Mouse (Mus musculus): ENCODE measurements around the gene Adk. TPM values are rescaled to one million over a fixed set of nuclear protein-coding genes. Genes with fewer than 3 reads are reported as not detected.
A peak's percentile ranks its signal among the peaks of the same experiment; 100 is the strongest.

Gene Adk
- total RNA-seq, 2 experiments from 2014 or later: 142 to 149 TPM

DNA sequence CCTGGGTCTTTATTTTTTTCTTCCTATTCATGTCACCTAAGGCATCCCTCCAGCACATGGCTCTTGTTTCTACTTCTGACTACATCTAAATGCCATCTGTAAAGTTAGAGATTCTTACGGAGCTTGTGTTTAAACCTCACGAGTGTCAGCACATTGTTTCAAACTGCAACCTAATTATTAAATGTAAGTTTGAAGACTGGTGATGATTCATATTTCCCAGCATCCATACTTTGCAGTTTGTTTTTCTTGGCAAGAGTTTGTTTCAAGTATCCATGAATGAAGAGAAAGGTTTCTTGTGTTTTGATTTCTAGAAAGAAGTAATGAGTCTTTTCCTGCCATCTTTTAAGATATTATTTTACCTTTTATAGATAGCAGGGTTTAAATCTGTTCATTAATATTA is 299.3 kb downstream of the Adk start:
- no peak for DNase-seq

DNA sequence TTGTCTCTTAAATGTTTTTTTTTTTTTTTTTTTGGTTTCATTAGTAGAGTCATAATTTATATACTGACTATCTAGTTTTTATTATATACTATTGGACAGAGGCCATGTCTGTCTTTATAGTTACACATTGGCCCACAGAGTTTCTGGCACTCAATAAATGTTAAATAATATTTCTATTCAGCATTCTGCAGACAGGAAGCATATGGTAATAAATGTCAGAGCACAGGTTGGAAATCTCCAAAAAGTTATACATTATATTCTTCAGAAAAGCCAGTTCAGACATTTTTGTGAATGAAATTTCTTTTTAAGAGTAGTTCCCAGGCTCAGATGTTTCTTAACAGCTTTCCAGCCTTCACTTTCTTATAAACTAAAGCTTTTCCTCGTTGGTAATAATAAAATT is 303.9 kb downstream of the Adk start:
- no peak for DNase-seq

DNA sequence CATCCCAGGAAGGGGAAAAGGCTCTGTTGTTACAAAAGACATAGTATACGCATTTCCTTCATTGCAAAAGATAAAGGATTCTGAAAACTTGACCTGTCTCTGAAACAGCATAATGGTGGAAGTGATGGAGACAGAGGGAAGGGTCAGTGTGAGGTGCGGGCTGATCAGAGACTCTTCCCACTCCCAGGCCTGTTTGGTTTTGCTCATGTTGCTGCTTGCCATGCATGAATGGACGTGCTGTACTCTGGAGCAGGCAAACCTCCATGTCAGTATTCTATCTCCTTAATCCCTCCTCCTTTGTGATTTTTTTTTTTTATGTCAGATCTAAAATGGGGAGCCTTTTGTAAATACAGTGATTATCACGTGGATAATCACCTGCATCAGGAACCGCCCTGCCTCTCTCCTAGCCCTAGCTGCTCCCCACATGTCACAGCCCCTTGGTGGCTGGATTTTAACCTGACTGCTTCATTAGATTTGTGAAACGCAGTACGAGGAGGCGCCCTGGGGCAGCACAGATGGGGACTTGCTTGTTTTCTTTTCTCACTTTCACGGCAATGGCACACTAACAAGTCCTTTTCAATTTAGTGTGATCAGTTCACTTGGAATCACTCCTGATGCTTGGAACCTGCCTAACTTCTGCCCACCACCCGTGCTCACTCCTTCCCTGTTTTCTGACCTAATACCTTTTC is 307.0 kb downstream of the Adk start:
- no peak for DNase-seq

DNA sequence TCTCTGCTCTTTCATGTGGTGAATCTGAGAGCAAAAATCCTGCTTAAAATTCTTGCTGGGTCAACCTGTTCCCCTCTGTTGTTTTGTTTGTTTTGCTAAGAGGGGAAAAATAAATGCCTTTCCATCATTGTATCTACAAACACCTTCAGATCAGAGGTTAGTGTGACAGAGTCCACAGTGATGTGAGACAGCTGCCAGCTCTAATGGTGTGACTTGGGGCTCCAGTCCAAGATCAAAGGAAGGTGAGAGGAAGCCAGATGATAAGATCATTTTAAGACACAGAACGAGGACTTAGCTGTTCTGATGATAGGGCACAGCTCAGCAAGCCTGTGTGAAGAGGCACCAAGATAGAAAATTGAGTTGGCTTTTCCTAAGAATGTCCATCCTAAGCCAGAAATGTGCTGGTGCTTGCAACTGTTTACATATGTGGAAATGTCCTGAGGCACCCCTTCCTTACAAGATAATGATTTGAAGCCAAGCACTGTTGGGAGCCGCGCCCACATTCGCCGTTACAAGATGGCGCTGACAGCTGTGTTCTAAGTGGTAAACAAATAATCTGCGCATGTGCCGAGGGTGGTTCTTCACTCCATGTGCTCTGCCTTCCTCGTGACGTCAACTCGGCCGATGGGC is 307.6 kb downstream of the Adk start:
- DNase-seq: no peak

DNA sequence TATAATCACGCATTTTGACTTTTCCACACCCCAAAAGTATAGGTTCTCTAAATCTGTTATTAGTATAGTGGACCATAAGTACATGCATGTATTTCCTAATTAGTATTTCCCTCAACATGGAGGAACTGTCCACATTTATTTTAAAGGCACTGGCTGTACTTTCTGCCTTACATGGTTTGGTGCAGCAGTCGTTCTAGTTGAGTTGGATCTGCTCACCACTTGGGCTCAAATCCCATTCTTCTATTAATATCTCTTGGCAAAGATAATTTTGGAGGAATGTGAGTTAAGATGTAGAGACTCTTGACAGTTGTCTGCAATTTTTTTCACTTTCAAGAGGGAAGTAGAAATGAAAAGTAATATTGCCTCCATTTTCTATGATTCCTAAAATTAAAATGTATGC is 314.7 kb downstream of the Adk start:
- DNase-seq: no peak

DNA sequence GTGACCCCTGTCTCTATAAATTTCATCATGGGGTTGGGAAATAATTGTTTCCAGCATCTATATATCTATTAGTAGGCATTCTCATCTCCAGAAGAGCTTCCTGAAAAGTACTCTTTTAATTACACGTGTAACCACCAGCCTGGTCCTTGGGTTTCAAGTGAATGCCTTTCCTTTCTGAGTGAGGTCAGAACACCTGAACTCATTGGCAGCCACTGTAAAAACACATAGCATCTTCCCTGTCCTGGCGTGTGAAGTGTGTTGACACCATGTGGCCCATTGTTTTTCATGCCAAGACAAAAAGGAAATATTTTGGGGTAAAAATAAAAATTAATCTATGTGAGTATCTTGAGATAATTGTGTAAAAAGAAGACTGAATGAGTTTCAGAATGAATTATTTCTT is 316.2 kb downstream of the Adk start:
- no peak for DNase-seq

DNA sequence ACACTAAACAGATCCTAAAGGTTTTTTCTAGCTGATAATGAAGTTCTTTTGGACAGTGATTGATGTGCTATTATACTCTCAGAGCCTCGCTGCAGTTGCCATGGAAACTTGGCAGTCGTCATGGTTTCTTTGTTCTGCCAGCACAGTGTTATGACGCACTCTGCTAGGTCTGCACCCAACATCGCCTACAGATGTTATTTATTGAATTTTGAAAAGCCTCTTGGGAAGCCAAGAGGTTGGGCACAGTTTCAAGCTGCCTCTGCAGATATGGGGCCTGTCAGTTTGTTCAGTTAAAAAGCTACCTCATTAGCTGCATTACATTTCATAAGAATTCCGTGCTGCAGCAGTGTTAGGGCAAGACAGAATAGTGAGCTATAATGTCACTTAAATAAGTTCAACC is 316.8 kb downstream of the Adk start:
- DNase-seq: peak; percentile 90

DNA sequence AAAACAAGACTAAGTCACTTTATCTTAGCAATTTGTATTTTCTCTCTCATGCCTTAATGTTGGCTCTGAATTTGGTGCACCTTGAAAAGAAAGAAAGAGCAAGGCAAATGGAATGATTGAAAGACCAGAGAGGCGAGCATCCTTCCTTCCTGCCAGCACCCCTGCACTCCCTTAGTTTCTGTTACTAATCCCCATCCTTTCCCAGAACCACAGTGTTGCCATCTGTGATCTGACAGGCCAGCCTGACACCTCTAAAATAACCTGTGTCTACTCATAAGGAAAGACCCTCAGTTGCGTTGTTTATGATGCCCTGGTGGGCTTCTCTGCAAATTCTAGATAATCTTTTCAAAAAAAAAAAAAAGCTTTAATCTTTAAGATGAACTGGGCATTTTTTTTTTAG is 319.6 kb downstream of the Adk start:
- no peak for DNase-seq

DNA sequence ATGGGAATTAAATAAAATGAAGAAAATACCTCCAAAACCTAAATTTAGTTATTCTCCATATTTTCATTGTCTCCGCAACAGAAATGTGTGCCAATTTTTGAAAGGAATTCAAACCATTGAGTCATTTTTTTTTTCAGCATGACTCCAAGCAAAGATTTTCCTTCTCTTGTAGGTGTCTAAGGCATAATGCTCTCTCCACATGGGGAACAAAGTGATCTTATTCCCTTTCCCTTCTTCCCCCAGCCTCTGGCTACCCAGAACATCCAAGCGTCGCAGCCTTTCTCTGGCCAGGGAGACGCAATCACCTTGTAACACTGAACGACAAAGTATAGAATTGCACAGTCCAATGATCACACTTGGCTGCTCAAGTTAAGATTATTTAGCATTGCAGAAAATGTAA is 320.3 kb downstream of the Adk start:
- no peak for DNase-seq

DNA sequence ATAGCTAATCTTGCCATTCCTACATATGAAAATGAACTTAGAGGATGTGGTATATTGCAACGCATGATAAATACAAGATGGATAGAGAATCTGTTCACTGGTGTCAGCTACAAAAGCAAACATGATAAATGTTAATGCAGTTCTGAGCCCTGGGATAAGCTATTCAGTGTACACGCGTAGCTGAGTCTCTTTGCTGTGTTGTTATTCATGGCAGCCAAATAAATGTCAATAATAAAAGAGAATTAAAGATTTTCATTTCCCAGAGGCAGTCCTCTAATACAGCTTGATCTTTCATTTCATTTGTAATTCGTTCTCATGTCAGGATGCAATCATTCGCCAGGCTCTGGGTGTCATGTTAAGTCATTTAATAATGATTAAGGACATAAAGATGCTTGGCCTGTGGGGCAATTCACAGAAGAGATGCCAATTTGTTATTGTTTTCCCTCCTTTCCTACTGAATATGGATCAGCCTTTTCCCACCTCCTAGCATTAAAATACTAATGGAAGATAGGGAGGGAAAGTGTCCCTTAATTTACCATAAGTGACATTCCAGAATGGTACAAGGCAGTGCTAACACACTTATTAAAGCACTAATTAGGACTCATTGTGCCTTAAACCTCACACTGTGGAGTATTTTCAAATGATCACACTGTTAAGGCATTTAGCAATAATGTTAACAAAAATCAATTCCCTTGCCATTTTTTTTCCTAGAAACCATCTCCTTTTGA is 331.5 kb downstream of the Adk start:
- no peak for DNase-seq

DNA sequence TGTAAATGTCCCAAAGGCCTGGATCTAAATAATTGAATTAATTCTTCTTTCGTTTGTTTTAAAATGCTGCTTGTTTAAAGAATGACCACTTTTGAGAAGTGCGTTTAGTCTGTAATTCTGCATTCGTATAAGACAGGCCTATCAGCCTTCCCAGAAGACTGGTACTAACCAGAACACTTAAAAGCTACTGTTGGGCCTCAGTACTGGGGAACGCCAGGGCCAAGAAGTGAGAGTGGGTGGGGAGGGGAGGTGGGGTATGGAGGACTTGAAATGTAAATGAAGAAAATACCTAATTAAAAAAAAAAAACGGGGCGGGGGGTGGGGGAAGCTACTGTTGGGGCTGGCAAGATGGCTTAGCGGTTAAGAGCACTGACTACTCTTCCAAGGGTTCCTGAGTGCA is 347.1 kb downstream of the Adk start:
- DNase-seq: no peak

DNA sequence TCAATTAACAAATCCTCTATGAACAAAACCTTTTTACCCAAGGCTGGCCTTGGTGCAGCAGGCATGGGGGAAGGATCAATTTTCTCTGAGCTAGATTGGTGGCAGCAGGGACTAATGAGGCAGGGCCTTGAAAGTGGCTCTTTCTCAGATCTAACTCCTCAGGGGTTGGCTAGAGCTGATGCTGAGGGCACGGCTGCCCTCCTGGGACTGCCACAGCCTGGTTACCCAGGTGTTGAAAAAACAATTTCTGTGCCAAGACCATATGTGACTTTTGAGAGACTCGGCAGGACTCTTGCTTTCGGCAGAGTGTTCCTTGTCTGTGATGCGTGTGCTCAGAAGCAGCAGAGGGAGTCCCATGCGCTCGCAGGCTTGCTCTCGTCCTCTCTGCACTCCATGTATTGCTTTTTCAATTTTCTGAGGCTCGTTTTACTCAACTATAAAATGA is 349.8 kb downstream of the Adk start:
- no peak for DNase-seq

DNA sequence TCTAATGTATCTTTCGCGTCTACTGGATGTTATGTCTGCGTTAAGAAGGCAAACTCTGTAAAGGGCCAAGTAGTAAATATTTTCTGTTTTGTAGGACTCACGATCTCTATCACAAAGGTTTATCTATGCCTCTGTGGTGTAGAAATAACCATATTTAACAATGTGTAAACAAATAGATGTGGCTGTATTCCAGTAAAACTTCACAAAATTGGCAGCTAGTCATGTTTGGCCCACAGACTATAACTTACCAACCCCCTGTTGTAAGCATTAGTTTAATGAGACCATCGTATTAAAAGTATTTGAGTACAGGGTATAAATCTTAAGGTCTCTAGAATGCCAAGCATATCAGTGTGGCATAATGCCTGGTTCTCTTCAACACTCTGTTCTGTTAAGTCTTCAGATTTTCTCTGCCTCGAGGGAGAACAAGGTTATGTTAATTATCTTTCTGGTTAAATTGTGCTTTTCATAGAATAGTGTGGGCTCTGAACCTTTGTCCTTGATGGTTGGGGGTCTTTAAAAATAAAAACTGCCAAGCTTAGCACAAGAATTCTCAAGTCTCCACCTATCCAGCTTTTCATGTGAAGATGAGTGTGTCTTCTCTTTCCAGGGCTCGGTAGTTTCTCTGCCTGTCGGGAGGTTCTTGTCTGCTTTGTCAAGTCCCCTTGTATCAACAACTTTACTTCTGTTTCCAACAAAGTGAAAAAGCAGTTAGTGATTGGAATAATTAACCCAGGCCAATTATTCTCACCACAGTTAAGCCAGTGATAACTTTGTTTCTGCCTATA is 350.4 kb downstream of the Adk start:
- DNase-seq: no peak

DNA sequence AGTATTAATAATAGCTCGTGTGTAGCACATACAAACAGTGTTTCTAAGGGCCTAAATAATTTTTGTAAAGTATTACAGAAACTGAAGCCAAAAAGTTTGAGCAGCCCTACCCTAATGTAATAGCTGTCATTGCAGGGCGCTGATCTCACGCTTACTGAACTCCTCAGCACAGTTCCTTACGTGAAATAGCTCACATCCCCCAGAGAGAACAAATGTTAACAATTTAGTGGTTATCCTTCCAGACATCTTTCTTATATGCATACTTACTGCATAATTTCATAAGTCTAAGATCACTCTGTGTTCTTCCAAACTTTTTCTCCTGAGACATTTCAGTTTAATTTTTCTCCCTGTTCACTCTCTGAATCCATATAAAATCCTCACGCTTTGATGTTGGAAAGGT is 354.6 kb downstream of the Adk start:
- no peak for DNase-seq

DNA sequence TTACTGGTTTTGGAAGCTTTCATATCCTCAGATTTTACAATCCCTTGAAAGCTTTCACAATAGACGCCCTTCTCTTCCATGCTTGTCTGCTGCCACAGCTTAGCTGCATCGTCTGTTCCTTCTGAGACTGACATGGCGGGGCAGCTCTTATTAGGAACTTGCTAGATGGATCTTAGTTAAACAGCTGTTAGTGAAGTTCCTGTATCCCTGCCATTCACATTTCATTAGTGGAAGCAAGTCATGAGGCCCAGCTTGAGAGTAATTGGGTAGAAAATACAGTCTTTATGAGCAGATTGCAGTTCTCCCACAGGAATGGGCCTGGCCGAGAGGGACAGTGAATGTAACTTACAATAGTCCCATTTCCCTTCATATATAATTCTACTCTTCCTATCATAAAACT is 356.5 kb downstream of the Adk start:
- no peak for DNase-seq

DNA sequence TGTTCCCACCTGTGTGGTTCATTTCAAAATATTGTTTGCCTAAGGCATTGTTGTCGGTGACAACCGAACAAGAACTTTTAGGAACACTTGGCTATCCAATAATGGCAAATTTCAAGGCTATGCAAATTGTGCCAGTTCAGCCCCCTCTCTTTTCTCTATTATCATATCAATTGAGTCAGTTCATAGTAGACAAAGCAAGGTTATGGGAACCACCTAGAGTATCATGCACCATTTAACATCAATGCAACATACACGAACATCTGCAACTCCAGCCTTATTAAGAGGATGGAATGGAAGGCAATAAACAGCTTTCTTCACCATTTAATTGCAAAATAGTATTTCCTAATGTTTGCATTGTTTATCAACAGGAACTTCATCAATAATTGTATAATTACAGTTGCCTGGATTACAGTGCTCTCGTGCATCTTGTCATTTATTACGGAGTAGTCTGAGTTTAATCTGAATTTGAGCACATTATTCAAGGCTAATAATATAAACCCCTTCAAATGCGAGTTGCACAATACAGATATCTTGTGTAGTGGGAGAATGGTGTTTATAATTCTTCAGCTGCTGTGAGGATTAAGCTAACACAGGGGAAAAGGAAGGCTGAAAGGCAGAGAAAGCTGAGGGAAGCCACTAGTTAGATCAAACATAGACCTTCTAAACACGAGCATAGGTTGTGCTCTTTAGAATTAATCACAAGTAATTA is 358.5 kb downstream of the Adk start:
- no peak for DNase-seq

DNA sequence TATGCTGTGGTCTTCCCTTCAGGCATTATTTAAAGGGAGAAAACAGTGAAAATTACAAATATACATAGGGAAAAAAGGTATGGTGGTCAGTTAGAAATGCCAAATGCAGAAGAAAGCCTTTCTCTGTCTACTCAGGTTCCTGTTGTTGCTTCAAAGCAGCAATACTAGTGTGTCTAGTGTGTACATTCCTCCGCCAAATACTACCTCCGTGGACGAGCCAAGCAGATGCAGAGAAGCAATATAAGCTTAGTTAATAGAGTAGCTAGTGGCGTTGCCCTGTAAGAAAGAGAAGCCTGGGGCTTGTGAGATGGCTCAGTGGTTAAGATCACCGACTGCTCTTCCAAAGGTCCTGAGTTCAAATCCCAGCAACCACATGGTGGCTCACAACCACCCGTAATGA is 359.1 kb downstream of the Adk start:
- no peak for DNase-seq

DNA sequence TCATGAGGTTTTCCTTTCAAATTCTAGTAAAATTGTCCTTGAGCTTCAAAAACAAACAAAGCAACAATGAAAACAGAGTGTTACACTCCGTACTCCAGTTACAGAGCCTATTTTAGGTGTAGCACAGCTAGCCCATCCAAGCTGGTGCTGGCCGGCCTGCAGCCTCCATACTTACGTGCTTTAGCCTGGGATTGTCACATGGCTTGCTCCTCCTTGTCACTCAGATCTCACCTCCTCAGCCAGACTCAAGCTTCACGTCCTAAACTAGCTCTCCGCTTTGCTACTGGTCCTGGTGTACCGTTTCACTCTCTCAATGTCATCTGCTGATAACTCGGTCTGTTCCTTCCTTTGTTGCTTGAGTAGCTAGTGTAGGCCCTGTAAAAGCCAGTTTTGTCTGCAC is 366.0 kb downstream of the Adk start:
- no peak for DNase-seq

DNA sequence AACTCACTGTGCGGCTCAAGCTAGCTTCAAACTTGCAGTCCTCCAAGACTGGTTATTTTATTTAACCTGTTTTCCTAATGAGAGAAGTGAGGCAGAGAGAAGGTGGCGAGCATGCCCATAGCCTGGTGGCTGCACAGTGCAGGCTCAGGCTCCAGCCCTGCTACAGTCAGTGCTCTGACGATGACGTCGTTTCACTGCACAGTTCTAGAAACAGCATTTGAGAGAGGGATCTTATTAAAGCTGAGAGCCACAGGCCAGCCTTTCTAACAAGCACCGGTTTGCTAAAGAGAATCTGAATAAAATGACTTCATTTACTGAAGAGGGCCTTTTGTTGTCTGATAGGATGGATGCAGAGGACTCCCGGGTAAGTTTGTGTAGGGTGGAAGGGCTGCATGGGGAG is 375.0 kb downstream of the Adk start:
- no peak for DNase-seq

DNA sequence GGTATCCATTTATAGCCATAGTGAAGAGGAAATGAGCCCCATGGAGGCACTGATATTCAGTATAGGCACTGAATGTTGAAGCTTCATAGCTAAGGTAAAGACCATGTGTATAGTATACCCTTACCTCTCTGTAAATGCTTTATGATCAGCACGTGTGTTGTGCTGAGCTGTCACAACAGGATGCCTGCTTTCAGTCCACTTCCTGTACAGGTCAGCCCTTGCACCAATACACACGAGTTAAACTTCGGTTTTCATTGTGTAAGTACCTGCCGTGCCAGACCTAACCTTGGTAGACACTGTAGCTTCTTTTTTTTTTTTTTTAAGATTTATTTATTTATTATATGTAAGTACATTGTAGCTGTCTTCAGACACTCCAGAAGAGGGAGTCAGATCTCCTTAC is 381.0 kb downstream of the Adk start:
- DNase-seq: no peak

DNA sequence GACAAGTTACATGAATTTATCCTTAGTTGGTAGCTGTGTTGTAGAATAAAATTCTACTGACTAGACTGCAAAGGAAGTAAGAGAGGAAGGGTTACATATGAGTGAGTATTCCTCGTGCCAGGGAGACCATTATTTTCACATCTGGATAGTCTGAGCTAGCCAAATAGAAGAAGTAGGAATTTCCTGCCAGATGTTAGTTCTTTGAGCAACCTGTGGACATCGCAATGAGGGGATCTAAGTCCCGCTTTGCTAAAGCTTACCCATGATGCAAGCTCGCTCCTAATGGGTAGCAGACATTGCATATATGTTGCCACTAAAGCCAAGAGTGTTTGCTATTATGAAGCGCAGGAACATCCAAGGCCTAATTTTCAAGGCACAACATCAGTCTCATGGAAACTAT is 381.6 kb downstream of the Adk start:
- no peak for DNase-seq

DNA sequence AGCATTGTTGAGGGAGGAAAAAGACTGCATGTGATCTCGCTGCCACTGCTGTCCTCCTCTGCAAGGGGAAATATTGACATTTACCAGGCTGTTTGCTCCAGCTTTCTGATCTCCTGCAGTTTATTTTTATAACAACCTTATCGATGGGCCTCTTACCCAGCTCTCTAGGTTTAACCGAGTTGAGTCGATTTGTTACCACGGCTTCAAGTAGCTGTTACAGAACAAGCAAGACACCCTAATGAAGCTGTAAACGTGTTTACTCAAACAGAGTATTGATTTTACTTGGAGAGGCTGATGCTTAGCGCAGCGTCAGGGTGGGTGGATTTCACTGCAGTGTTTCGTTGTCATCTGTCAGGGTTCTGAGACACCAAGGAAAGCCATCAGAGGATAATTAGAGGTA is 382.3 kb downstream of the Adk start:
- no peak for DNase-seq

DNA sequence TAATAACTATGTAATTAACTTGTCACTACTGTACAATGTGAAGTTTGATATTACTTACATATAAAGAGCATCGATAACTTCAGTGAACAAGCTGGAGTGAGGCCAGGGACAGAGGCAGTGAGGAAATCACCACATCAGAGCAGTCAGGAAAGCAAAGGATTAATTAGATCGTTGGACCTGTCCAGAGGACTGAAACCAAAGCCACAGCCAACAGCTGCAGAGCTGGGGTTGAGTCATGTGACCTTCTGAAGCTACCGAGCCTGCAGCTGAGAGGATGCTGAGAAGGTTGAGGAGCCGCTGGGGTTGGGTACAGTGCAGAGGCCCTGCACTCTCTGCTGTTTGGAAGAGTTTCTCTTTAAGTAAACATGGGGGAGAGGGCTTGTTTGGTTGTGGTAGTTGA is 387.4 kb downstream of the Adk start:
- no peak for DNase-seq

Data from heart, postnatal 4 days (tissue).